Mouse (Mus musculus): ENCODE measurements around the gene Atp8a1. TPM values are rescaled to one million over a fixed set of nuclear protein-coding genes. Genes with fewer than 3 reads are reported as not detected.
A peak's percentile ranks its signal among the peaks of the same experiment; 100 is the strongest.

Gene Atp8a1
- total RNA-seq, 2 experiments from 2014 or later: 19.2 to 20.3 TPM

DNA sequence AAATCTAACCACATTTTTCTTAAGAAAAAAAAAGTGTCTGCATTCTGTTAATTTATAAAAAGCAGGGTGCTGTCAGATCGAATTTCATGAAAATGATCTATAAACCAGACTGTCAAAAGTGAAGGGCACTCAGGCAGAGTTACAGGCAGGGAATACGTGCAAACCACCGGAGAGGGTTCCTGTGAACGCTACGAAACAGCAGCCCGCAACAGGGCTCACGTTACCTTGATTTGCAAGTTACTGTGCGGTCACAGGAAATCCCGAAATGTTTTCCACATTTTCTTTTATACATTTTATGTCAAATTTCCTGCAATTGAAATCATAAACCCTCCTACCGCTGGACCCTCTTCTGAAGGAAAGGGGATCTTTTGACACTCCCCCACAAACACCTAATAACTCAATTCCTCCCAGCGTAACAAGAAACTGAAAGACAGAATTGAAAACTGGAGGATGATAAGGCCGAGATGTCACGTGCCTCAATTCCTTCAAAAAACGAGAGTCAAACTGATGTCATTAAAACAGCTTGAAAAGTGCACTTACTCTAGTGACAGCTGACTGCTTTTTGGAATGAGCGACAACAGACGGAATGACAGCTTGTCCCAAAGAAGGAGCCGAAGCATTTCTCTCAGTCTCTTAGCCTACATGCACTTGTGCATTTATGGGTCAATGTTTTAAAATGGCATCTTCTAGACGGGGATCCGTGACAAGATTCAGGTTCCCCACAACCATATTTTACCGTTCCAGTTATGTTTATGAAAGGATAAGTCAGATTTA lies 200.3 kb downstream of the Atp8a1 start:
- DNase-seq: no peak
- intact Hi-C loops (cut with DNase I): no loop called here

DNA sequence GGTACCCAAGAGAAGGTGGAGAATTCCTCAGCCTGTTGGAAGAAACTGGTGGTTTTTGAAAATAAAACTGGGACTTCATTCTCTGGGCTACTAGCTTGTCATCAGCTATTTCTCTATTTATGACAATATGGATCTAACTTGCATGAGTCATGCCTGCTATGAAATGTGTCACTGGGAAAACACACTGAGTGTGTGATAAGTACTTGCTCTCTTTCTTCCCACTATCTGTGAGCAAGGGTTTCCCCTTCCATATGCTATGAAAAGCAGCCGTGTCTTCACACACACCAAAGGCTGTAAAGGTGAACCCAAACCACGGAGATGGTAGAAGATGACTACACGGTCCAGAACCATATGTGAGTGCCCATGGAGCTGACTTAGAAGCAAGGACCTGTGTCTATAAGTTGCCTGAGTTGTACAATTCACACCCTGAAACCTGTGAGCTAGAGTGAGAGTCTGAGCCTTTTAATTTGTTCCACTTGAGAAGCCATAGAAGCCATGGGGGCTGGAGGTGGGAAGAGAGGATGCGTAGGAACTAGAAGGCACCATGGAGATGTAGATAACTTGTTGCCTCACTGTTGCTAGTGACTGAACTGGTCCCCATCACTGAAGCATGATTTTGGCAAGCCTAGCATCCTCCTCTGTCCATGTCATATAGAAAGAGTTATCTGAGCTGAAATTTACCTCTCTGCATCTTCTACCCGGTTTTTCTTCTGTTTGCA lies 203.5 kb downstream of the Atp8a1 start:
- intact Hi-C loops (cut with DNase I): no loop called here
- DNase-seq: no peak

DNA sequence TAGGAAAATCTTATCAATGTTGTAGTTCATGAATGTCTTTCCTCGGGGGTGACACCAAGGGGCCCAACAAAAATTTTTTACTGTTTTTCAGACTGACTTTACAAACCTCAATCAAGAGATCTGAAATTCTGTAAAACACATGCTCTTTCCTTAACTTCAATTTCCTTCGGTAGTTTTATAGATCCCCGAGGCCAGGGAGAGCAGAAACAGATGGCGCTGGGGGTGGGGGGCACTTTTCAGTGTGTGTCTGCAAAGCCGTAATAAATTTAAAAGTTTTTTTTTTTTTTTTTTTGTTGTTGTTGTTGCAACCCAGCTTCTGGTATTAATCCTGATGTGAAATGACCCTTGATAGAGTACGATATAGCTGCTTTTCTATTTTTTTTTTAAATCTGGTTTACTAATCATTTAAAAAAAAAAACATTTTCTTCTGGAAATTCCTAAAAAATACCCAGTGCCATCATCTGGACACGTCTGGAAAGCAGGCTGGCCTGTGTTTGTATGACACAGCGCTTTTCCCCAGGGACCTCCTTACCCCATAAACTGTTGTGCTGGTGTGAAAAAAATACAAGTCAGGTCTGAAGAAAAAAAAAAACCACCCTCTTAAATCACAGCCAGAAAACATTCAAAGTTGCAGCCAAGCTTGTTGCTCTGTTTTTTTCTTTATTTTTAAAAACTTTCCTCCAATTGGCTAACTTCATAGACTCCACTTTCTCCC lies 205.7 kb downstream of the Atp8a1 start:
- intact Hi-C loops (cut with DNase I): no loop called here
- DNase-seq: no peak

DNA sequence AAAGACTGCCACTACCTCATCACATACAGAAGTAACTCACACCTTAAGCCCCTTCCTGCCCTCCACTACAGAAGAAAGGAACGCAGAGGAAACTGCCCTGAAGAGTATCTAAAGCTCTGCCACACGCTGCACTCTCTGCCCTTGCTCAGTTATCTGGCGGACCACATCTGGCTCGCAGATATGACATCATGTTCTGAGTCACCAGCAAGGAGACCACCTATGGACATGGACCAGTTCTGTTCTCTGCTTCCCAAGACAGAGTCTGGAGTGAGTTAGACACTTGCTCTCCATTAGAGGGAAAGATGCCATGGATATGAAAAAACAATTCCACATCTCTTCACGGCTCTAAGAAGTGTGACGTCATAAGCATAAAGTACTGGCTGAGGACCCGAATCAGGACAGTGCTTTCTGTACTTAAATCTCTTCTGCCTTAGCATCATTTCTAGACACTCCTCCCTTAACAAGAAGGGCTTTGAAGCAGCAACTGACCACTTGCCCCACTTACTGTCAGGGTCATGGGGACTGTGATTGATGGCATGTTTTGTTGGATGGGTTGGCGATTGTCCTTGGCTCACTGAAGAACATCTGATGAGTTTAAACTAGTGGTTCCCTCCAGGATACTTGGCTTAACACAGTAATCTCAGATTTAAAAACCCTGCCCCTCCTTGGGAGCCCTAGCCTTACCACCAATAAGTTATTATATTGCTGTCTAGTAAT lies 206.5 kb downstream of the Atp8a1 start:
- intact Hi-C loops (cut with DNase I): no loop called here
- DNase-seq: no peak

DNA sequence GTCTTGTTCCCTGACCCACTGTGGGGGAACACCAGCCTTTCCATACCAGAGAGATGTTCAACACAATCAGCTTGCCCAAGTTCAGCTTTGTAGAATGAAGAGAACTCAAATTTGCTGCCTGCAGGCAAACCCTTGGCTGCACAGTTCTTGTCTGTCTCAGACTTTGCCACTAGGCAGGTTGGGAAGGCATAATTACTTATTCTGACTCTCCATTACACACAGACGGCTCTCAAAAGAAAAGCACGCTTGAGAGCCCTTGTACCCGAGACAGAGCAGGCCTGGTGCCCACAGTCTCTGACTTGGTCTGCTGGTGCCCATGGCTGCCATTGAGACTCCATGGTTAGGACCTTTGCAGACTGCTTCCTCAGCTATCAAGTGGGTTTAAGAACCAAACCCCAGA lies 212.9 kb downstream of the Atp8a1 start:
- intact Hi-C loops (cut with DNase I): no loop called here
- no peak for DNase-seq

DNA sequence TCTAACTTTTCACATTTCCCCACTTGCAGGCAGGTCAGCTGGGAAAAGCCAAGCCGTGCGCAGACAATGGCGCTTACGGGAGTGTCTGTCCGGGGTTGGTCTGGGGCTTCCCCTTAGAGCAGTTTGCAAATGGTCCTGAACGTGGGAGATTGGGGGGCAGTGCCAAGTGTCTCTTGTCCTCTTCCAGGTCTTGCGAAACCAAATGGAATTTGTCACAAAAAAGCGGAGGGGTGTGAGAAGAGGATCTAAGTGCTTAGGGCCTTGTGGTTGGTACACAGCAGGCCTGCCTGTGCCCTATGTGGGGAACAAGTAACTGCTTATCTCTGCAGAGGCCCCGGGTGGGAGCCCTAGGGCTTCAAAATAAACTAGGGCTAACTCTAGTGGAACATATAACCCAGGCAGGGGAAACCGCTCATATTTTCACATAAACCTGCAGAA lies 213.4 kb downstream of the Atp8a1 start:
- peak in 1 of 2 experiments; percentile 13 for DNase-seq
- intact Hi-C loops (cut with DNase I): no loop called here

DNA sequence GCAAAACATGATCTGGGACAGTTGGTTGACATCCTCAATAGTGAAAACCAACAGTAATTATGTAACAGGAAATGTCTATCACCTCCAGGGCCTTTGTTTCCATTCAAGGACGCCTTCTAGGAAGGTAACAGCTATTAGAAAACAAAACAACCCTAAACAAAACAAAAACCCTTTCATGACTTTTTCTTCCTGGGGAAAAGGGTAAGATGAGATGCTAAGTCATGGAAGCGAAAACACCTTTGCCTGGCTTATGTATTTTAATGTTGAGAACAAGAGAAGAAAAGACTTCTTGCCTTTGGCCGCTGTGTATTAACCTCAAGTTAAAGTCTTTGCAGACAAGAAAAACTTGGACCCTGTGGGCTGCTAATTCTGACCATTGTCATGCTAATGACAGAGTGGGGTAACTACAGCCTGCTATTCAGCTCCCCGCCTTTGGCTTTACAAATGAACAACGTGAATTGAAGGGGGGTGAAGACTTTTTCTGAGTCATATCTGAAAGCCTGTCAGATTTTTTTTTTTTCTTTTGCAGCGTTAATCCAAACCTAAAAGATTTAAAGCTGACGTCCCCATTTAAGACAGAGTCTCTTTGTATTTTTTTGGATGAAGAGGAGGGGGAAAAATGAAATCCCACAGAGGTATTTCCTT lies 214.0 kb downstream of the Atp8a1 start:
- intact Hi-C loops (cut with DNase I): no loop called here
- no peak for DNase-seq

DNA sequence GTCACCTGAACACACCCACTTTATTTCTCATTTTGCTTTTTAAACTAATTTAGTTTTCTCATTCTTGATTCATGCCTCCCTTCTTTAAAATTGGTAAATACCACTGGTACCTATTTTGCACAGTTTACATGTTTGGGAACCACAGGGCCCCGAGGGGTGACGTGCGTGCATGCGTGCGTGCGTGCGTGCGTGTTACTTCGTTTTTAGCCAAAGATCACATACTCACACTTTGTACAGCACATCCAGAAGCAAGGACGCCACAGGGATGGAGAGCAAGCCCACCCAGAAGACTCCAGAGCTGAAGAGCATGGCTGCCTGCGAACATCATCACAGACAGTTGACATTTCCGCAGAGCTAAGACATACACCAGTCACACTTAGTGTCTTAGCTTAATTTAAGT lies 216.0 kb downstream of the Atp8a1 start:
- DNase-seq: no peak

DNA sequence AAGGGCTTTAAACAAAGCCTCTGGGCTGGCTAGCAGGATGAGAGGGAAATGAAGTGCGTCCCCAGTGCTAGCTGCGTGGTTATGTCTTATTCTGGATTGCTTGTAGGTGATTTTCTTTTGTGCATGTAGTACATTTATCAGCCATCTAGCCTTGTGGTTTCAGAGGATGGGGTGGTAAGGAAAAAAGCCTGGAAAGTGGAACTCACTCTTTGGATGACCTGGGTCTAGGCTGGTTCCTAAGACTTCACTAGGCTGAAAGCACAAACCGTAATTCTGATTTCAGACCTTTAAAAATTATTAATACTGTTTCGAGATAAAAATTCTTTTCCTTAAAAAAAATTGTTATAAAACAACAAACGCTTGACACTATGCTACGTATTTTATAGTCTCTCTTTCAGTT lies 217.4 kb downstream of the Atp8a1 start:
- no peak for DNase-seq
- intact Hi-C loops (cut with DNase I): no loop called here

More for the DNA sequence above, 216.0 kb downstream of the Atp8a1 start:
- intact Hi-C loops (cut with DNase I): no loop called here

DNA sequence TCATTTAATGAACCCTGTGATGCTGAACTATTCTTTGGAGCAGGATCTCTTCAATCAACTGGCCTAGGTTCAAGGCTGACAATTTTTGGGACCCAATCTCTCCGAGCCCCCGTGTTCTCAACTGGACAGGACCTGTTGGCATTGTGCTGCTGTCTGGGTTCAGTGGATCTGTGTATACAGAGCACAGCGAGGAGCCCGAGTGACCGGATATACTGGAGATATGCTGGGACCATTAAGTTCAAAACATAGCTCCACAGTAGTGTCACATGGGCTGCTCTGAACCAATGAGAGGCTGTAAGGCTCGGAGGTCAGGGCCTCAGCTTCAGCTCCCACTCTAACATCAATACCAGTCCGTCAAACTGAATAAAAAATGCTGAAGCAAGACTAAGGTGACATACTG lies 217.8 kb downstream of the Atp8a1 start:
- intact Hi-C loops (cut with DNase I): no loop called here
- no peak for DNase-seq

DNA sequence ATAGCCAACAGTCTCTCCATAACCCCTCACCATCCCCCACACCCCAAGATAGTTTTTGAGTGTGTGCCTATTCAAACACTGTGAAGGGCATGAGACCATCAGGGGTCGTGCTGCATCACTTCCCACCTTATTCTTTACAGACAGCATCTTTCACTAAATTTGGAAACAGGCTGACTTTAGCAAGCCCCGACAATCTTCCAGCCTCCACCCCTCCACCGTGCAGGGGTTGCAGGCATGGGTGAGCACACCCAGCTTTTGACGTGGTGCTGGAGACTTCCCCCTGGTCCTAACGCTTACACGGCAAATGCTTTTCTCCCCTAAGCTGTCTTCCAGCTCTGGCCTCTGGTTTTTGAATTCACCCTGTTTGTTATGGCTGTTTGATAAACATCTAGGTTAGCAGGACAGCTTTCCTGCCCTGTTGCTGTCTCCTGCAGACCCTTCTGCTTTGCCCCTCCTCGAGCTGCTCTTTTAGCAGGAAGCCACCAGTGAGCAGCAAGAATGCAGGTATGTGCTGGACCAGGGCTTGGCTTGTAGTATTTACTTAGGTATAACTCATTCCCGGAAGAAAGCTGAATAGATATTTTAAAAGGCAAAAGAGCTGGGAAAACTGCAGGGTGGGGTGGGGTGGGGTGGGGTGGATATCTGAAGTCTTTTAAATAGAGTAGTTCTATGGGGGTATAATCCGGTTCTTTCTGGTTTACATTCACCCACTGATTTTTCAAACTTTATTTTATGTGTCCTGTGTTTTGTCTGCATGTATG lies 218.9 kb downstream of the Atp8a1 start:
- no peak for DNase-seq
- intact Hi-C loops (cut with DNase I): no loop called here

DNA sequence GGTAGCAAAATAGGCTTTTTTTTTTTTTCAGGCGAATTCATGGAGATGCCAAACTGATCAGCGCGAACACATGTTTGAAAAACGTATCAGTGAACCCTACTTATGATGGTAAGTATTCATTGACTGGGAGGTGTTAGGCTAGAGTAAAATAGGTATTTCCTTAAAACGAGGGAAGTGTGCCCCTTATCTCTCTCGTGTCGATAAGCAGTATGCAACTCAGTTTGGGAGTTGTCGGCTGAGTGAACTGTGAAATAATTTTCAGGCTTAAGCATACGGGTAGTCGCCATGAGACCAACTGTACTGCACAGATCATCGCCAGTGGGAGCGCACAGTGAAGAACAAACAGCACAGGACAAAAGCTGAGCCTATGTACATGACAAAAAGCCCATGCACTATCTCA lies 226.0 kb downstream of the Atp8a1 start:
- no peak for DNase-seq
- intact Hi-C loops (cut with DNase I): no loop called here

DNA sequence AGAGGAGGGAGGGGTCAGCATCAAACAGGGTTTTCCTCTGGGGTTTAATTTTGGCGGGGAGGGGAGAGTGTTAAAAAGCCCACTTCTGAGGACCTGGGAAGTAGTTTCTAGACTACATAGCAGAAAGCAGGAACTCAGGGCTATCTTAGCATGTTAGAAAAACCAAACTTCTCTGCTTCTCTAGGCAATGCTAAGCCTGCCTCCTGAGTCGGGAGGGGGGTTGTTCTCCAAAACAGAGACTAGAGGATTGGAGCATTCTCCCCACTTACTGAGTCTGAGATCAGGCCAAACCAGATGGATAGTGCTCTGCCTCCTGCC lies 237.8 kb downstream of the Atp8a1 start:
- intact Hi-C loops (cut with DNase I): no loop called here
- no peak for DNase-seq

DNA sequence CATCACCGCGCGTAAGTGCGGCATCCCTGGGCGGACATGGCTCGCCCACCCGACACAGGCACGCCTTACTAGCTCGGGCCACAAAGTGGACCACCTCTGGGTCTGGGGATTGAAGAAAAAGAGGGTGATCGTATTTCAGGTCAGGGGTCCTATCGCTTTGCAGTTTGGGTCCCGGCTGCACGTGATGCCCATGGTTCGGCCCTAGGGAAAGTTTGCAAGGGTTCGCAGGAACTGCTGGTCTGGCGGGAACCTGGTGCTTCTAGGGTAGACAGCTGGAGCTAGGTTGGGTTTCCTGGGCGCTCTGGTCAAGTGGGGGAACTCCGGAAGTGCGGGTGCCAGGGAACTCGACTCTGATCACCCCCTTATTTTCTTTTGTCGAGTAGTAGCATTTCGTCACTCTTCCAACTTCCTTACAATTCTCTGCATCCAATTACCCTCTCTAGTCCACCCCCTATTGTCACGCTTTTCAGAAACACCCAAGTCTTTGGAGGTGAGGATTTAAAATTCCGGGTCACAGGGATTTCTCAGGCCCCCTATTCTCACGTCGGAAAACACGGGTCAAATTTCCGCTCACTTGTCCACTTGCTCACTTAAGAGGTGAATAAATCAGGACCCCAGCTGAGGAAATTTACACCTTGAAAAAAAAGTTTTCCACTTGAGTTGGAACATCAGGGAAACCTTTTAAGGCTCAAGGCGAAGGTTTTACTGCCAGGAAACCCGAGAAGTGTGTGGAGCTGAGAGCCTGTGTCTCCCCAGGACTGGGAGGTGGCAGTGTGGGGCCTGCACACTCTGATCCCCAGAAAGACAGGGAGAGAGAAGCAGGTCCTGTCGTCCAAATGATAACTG lies 238.3 kb downstream of the Atp8a1 start:
- intact Hi-C loops (cut with DNase I): no loop called here
- DNase-seq: no peak

DNA sequence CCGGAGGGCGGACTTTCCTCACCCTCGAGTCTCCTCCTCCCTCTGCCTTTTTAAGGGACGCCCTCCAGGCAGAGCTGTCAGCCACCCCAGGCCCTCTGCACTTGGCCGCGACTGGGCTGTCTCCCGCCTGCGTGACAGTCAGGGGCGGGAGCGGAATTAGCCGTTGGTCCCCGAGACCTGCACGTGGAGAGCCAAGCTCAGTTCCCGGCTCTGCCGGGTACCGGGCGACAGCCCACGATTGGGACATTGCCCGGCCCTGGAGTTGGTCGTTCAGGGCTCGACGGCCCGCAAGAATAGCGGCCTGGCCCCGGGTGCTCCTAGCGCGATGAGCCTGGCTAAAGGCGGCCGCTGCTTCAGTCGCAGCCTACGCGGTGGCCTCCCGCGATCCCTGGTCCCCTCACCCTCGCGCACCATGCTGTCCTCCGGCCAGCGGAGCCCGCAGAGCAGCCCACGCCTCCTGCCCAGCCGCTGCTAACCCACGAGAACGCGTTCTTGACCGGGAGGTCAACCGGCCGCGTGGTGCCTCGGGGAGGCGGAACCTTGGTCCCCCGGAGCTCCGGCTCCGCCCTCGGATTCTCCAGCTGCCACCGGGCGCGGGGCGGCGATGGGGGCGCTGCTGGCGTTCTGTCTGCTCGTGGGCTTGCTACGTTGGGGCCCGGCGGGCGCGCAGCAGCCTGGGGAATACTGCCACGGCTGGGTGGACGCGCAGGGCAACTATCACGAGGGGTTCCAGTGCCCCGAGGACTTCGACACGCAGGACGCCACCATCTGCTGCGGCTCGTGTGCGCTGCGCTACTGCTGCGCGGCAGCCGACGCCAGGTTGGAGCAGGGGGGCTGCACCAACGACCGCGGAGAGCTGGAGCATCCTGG lies 239.2 kb downstream of the Atp8a1 start, which contains the start of gene Shisa3:
Gene Shisa3, plus strand, starts transcription at position 79 of the 870 bp plus-strand sequence.
- intact Hi-C loops (cut with DNase I): loop anchor here (2.0 kb wide), 2 partner anchors 75 to 119 kb away; no protein-coding TSS in a partner anchor
- peak; percentile 50 to 56 for DNase-seq

DNA sequence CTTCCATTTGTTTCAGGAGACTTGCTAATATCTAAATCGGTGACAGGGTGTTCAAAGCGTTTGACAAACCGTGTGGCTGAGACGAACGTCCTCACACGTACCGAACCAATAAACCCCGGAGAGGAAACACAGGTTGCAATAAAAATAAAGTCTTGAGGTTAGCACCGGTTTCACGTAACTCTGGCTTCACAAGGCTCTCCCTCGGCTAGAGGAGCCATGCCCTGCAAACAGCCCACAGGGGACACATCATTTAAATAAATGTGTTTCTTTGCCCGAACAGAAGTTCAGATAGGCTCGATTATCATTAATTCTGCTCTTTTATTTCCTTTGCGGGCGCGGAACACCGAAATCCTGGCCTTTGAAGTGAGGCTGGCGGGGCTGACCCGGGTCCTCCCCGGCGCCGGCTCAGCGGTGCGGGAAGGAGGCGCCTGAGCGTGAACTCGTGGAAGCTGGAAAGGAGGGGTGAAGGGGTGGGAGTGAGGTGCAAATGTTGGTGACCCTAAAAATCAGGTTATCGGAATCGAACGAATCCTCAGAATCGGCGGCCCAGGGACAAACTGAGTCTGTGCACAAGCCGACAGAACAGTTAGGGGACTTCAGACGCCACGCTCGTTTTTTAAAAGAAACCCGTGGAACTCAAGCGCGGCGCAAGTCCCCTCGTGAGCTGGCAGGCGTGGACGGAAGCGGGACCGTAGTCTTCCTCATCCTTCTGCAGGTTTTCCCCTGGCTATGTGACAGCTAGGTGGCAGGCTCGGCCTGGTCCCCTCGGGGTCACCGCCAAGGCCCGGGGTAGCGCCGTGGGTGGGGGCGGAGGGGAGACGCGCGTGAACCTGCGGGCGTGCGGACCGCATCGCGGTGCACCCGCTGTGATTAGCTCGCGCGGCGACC lies 240.1 kb downstream of the Atp8a1 start:
- DNase-seq: peak; percentile 61 to 64
- intact Hi-C loops (cut with DNase I): loop anchor here (2.0 kb wide), 2 partner anchors 74 to 120 kb away; no protein-coding TSS in a partner anchor

DNA sequence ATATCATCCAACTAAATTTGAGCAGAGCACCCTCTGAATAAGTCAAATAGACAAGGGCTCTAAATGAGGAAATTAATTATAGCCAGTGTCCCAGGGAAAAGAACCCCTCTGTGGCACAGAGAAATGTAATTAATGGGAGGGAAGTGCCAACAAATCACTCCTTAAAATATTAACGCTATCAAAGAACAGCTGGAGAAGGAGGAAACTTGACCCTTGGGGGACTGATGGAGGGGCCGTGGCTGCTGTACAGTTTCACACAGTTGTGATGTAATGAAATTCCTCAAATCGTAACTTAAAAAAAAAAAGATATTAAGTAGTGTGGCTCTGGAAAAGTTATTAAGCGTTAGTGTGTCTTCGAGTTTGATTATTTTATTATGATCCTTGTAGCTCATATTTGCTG lies 241.3 kb downstream of the Atp8a1 start:
- peak in 1 of 2 experiments; percentile 17 for DNase-seq
- intact Hi-C loops (cut with DNase I): loop anchor here (2.0 kb wide), 2 partner anchors 73 to 121 kb away; no protein-coding TSS in a partner anchor
